Mouse (Mus musculus) midbrain, embryonic 12.5 days (tissue): ENCODE measurements at regions not wholly inside any gene's neighbourhood (a gene's known extent, or its start where the extent isn't known, plus 50 kb on each side); places are given as distances from the start of the nearest gene placed in this dataset.
A peak's percentile ranks its signal among the peaks of the same experiment; 100 is the strongest.

Experiments used
- ATAC-seq: fragments of 200-750 bp; cut with Nextera tagmentation; 2 replicates; pipeline ENCODE4 v1.8.0; 2017; ENCODE audit warnings: low read depth, moderate TSS enrichment, moderate library complexity; ENCODE audit not compliant: low FRiP score
- H3K27ac ChIP-seq: fragments of 300-500 bp; sonication (generic); replicated peaks from 2 replicates; pipeline ENCODE4 v1.5.1; 2016; ENCODE audit warnings: mild to moderate bottlenecking
- H3K27me3 ChIP-seq: fragments of 300-500 bp; sonication (generic); 2 replicates; pipeline ENCODE4 v1.6.1; 2016; ENCODE audit warnings: mild to moderate bottlenecking
- H3K36me3 ChIP-seq: fragments of 300-500 bp; sonication (generic); 2 replicates; pipeline ENCODE4 v1.6.1; 2016
- H3K4me1 ChIP-seq: fragments of 300-500 bp; sonication (generic); 2 replicates; pipeline ENCODE4 v1.6.1; 2016
- H3K4me2 ChIP-seq: fragments of 300-500 bp; sonication (generic); replicated peaks from 2 replicates; pipeline ENCODE4 v1.6.1; 2016; ENCODE audit warnings: mild to moderate bottlenecking, moderate library complexity
- H3K4me3 ChIP-seq: fragments of 300-500 bp; sonication (generic); 2 replicates; pipeline ENCODE4 v1.5.1; 2016; ENCODE audit warnings: mild to moderate bottlenecking
- H3K9ac ChIP-seq: fragments of 300-500 bp; sonication (generic); replicated peaks from 2 replicates; pipeline ENCODE4 v1.6.1; 2016; ENCODE audit warnings: mild to moderate bottlenecking, moderate library complexity
- H3K9me3 ChIP-seq: fragments of 300-500 bp; sonication (generic); 2 replicates; pipeline ENCODE4 v1.6.1; 2016; ENCODE audit warnings: mild to moderate bottlenecking
- WGBS: fragments of 180-500 bp; shearing (Covaris S2); methylation state at CpG from one replicate; pipeline ENCODE4 v1.1.7; 2016; 5-methylcytosine and 5-hydroxymethylcytosine counted together

- Histone ChIP-seq H3K9ac (no peak overlapping the region), H3K27ac (no peak overlapping the region), H3K27me3 (no peaks in the 10 kb centered on the region), H3K4me3 (no peak overlapping the region), H3K36me3 (no peaks in the 10 kb centered on the region), H3K9me3 (no peaks in the 10 kb centered on the region), H3K4me2 (no peak overlapping the region), H3K4me1 (peaks cover 11% of the 10 kb centered on the region)
- no peak for ATAC-seq
Measured at GRCm38 (mm10) chr3:70496431-70496830, 489.0 kb downstream of the Otol1 start.

GRCm38 (mm10) chr3:70500245-70500858 is 492.9 kb downstream of the Otol1 start:
- Histone ChIP-seq H3K9ac (no peak overlapping the region), H3K4me2 (no peak overlapping the region), H3K4me1 (peaks cover 11% of the 10 kb centered on the region), H3K4me3 (no peak overlapping the region), H3K27me3 (no peaks in the 10 kb centered on the region), H3K36me3 (no peaks in the 10 kb centered on the region), H3K27ac (no peak overlapping the region), H3K9me3 (no peaks in the 10 kb centered on the region)
- no peak for ATAC-seq
- WGBS, result 83% methylated on average over 5 of the region's 5 CpGs

- peak; percentile 69; the same call in 1 of the 2 replicates for ATAC-seq
- Histone ChIP-seq H3K27me3 (no peaks in the 10 kb centered on the region), H3K9me3 (no peaks in the 10 kb centered on the region), H3K9ac (no peak overlapping the region), H3K27ac (no peak overlapping the region), H3K4me1 (peaks cover 11% of the 10 kb centered on the region), H3K4me3 (no peak overlapping the region), H3K4me2 (no peak overlapping the region), H3K36me3 (no peaks in the 10 kb centered on the region)
- WGBS, result 55% methylated on average over 9 of the region's 9 CpGs
Measured at GRCm38 (mm10) chr3:70500991-70501961, 493.9 kb downstream of the Otol1 start.

- ATAC-seq, result no peak
- 94% methylated on average over 2 of the region's 2 CpGs for WGBS
- no peaks in the 10 kb centered on the region for H3K4me1 ChIP-seq
- no peak overlapping the region for H3K4me3 ChIP-seq
- H3K36me3 ChIP-seq, result no peaks in the 10 kb centered on the region
- H3K27me3 ChIP-seq, result no peaks in the 10 kb centered on the region
- H3K4me2 ChIP-seq, result no peak overlapping the region
- no peak overlapping the region for H3K27ac ChIP-seq
- no peaks in the 10 kb centered on the region for H3K9me3 ChIP-seq
- no peak overlapping the region for H3K9ac ChIP-seq
Measured at GRCm38 (mm10) chr3:70533593-70534321, 526.3 kb downstream of the Otol1 start.

GRCm38 (mm10) chr3:70535084-70535483 is 527.7 kb downstream of the Otol1 start:
- no peaks in the 10 kb centered on the region for H3K4me1 ChIP-seq
- ATAC-seq, result no peak
- H3K27ac ChIP-seq, result no peak overlapping the region
- no peak overlapping the region for H3K4me3 ChIP-seq
- H3K36me3 ChIP-seq, result no peaks in the 10 kb centered on the region
- WGBS, result 78% methylated on average over 2 of the region's 2 CpGs
- H3K4me2 ChIP-seq, result no peak overlapping the region
- no peaks in the 10 kb centered on the region for H3K9me3 ChIP-seq
- H3K27me3 ChIP-seq, result no peaks in the 10 kb centered on the region
- H3K9ac ChIP-seq, result no peak overlapping the region

GRCm38 (mm10) chr3:70543911-70544310 is 536.5 kb downstream of the Otol1 start:
- ATAC-seq, result no peak
- no peaks in the 10 kb centered on the region for H3K4me1 ChIP-seq
- H3K4me2 ChIP-seq, result no peak overlapping the region
- WGBS, result 84% methylated on average over 1 of the region's 1 CpGs
- H3K9me3 ChIP-seq, result no peaks in the 10 kb centered on the region
- no peaks in the 10 kb centered on the region for H3K36me3 ChIP-seq
- no peak overlapping the region for H3K27ac ChIP-seq
- no peak overlapping the region for H3K9ac ChIP-seq
- no peaks in the 10 kb centered on the region for H3K27me3 ChIP-seq
- H3K4me3 ChIP-seq, result no peak overlapping the region

- no peak for ATAC-seq
- Histone ChIP-seq H3K4me3 (no peak overlapping the region), H3K4me2 (no peak overlapping the region), H3K9ac (no peak overlapping the region), H3K36me3 (no peaks in the 10 kb centered on the region), H3K27ac (no peak overlapping the region), H3K4me1 (no peaks in the 10 kb centered on the region), H3K27me3 (no peaks in the 10 kb centered on the region), H3K9me3 (no peaks in the 10 kb centered on the region)
- 91% methylated on average over 4 of the region's 4 CpGs for WGBS
Measured at GRCm38 (mm10) chr3:70557821-70558220, 550.4 kb downstream of the Otol1 start.

- Histone ChIP-seq H3K9me3 (no peaks in the 10 kb centered on the region), H3K4me1 (no peaks in the 10 kb centered on the region), H3K36me3 (no peaks in the 10 kb centered on the region), H3K4me3 (no peak overlapping the region), H3K9ac (no peak overlapping the region), H3K4me2 (no peak overlapping the region), H3K27me3 (no peaks in the 10 kb centered on the region), H3K27ac (no peak overlapping the region)
- no peak for ATAC-seq
- WGBS, result 85% methylated on average over 3 of the region's 3 CpGs
Measured at GRCm38 (mm10) chr3:70566140-70566857, 558.9 kb downstream of the Otol1 start.

GRCm38 (mm10) chr3:70594785-70595184 is 587.4 kb downstream of the Otol1 start:
- Histone ChIP-seq H3K4me2 (no peak overlapping the region), H3K9ac (no peak overlapping the region), H3K9me3 (no peaks in the 10 kb centered on the region), H3K27ac (no peak overlapping the region), H3K4me3 (no peak overlapping the region), H3K4me1 (no peaks in the 10 kb centered on the region), H3K36me3 (no peaks in the 10 kb centered on the region), H3K27me3 (no peaks in the 10 kb centered on the region)
- WGBS, result 47% methylated on average over 4 of the region's 4 CpGs
- no peak for ATAC-seq
